Mouse (Mus musculus) mouse embryonic stem cell (cell line): ENCODE results near the gene Gcn1l1.

ENCODE experiments used
- in situ Hi-C, 2 experiments: fragments of 300-500 bp; cut with MboI; formaldehyde crosslinking; loops; 1 replicate in 1 of 2; 3 replicates in 1 of 2; pipeline ENCODE4 v1.14.3; 2019 to 2020; ENCODE audit warnings: low sequenced_read_pairs in 2 of 2, low pct_unique_long_range_greater_than_20kb in 1 of 2, mixed read lengths in 1 of 2; ENCODE audit not compliant: unreplicated experiment in 1 of 2

The Gcn1l1 gene

DNA sequence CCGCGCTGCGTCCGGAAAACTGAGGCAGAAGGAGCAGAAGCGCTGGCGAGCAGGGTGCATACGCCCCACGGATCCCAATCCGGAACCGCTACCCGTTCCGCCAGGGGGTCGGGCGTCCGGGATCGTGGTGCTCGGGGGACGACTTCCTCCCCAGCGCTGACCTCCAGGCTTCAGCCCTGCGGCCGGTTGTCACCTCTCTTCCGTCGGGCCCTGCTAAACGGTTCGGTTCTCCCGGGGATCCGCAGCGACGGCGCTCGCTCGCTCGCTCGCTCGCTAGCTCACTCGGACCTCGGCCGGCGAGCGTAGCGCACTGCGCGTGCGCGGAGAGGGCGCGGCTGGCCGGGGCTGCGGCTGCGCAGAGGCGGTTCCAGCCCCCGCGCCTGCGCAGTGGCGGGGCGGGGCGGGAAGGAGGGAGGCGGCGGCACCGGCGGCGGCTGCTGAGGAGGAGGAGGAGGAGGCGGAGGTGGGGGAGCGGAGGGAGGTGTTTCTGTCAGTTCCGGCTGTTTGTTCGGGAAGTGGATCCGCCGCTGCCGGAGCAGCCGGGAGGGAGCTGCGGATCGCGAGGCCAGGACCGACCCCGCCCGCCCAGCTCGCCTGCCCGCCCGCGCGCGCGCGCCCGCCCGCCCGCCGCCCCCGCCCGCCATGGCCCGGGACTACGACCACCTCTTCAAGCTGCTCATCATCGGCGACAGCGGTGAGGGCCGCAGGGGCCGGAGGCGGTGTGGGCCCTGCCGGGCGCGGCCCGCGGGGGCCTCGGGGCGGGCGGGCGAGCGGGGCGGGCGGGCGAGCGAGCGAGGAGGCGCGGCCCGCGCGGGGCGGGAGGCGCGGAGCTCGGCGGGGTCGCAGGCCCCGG, 66.7 kb downstream of the Gcn1l1 start, which contains the start of gene Rab35:
TSS of gene Rab35 (plus strand) at position 404 of the 853 bp plus-strand sequence.
- in situ Hi-C loops: loop anchor here in 1 of 2 experiments (10.0 kb wide), 1 partner anchor 127 kb away; the partner anchor contains the start of gene Pxn

DNA sequence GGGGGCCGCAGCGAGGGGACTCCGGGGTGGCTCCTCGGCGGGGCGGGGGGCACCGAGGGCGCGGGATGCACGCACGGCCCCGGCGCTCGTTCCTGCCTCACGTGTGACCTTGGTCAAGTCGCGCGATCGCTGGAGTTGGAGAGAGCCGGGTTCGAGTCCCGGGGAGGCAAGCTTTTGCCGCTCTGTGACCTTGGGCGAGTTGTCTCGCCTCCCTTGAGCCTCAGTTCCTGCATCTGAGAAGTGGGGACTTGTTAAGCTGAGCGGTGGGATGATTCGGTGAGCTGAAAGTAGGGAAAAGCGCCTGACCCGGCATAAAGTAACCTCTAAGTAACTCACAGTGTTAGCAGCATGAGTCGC, 67.3 kb downstream of the Gcn1l1 start:
- in situ Hi-C loops: loop anchor here in 1 of 2 experiments (10.0 kb wide), 1 partner anchor 128 kb away; the partner anchor contains the start of gene Pxn

DNA sequence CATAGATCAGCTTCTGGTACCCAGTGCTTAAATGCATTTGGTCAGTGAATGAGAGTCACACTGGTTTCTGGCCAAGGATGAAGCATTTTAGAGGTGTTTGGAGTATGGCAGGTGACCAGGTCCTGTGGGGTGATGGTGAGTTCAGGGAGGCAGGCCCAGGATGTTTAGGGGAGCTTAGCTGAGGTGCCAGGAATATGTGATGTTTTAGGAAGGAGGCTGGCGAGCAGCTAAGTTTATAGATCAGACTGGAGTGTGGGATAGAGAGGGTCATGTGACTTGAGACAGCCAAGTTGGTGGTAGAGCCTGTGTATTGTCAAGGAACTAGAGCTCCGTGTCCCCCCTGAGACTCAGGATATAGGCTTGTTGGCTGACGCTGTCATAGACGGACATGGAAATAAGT, 68.0 kb downstream of the Gcn1l1 start:
- in situ Hi-C loops: loop anchor here in 1 of 2 experiments (10.0 kb wide), 1 partner anchor 128 kb away; the partner anchor contains the start of gene Pxn

DNA sequence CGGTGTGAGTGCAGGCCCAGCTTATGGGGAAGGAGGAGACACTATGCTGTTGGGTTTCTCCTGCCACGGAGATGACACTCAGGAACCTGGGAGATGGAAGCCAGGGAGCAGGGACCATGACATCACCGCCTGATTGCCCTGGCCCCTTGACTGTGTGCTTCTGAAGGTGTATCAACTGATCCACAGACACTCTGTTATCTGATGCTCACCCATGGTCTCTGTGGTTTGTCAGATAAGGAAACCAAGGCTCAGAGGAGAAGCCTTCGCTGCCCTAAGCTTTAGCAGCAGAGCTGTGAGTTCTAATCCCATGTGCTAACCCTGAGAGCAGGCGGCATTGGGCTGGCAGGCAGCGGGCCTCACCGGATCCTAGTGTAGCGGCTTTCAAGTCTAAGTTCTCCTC, 69.0 kb downstream of the Gcn1l1 start:
- in situ Hi-C loops: loop anchor here in 1 of 2 experiments (10.0 kb wide), 1 partner anchor 129 kb away; the partner anchor contains the start of gene Pxn

DNA sequence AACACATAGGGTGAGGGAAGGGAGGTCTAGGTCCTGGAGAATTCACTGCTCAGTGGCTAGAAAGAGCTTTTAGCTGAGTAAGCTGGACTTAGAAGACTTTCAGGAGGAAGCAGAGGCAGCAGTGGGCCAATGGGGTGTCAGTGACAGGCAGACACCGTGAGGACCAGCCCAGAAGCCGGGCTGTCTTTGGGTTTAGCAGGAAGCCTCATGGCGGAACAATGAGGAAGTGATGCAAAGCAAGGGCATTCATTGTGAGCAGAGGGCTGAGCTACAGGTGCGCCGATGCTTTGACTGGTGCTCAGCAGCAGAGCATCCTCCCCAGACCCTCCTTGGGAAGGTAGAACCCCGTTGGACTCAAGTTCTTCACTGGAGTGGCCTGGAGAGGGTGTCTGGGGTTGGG, 70.5 kb downstream of the Gcn1l1 start:
- in situ Hi-C loops: loop anchor here in 1 of 2 experiments (10.0 kb wide), 1 partner anchor 131 kb away; the partner anchor contains the start of gene Pxn

DNA sequence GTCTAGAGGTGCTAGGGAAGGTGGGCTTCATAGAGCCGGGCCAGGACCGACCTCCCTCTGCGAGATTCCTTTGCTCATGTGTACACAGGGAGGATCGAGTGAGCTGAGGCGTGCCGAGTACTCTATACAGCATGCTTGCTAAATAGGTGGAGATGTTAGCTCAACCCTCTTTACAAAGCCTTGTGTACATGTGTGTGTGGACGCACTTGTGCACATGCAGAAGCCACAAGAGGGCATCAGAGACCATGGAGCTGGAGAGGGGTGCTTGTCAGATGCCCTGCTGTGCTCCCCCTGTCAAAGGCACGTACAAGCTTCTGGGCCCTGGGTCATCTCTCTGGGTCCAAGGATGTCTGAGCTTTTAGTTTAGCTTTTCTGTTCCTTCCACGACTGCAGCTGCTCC, 79.1 kb downstream of the Gcn1l1 start:
- in situ Hi-C loops: no loop called here

DNA sequence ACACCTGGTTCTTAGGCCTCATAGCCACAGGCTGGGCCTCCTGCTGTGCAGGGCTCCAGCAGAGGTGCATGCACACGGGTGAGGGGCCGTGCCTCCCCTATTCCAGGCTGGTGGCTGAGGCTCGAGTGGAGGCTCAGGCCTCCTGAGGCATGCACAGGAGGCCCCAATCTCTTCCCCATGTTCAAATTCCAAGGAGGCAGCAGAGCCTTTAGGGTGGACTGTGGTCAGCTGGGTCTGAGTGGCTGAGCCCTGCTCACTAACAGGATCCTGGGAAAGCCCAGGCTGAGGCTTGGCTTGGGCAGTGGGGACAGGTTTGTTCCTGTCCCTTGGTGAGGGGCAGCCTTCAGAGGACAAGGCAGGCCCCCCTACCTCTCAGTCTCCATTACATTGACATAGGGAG, 83.8 kb downstream of the Gcn1l1 start:
- in situ Hi-C loops: no loop called here

DNA sequence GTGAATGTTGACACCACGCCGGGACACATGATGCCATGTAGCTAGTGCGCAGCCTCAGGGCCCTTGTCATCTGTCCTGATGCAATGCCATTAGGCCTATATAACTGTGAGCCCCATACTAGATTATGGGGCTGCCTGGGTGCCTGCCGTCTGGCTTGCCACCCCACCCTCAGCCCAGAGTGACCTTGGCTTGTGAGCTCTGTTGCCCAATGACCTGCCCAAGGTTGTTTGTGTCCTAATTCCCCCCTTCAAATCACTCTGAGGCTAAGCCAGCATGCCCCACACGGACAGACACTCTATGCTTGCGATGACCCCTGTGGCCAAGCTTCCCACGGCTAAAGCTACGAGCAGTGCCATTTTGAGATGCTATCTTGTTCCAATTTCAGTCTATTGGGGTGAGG, 84.6 kb downstream of the Gcn1l1 start:
- in situ Hi-C loops: no loop called here

DNA sequence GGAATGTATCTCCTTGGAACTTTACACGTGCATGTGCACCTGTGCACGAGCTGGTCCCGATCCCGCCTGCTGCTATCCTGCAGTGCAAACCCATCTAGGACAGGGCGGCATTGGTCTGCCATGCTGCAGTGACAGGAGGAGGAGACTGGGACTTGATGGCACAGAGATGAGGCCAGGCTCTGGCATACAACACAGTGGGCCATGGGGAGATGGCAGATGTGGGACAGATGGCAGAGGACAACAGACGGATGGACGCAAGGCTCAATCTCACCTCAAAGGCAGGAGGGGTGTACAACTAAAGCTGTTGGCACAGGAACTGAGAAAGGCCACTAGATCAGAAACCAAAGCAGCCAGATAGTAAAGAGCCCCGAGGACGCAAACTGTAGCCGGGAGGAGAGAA, 85.8 kb downstream of the Gcn1l1 start:
- in situ Hi-C loops: no loop called here

DNA sequence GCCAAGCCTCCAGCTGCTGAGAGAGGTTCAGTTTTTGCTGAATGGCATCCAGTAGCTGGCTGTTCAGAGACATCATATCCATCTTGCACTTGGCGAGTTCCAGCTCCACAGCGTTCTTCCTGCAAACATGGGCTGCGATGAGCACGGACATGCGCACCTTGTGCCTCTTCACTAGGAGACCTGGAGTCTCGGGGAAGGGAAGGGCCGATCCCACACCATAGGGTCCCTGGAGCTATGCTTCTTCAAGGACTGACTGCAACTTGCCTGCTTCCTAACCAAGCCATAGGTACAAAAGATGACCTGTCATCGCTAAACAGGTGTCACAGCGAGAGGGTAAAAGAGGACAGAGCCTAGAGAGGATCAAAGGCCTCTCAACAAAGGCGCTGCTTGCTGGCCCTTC, 86.8 kb downstream of the Gcn1l1 start:
- in situ Hi-C loops: no loop called here

DNA sequence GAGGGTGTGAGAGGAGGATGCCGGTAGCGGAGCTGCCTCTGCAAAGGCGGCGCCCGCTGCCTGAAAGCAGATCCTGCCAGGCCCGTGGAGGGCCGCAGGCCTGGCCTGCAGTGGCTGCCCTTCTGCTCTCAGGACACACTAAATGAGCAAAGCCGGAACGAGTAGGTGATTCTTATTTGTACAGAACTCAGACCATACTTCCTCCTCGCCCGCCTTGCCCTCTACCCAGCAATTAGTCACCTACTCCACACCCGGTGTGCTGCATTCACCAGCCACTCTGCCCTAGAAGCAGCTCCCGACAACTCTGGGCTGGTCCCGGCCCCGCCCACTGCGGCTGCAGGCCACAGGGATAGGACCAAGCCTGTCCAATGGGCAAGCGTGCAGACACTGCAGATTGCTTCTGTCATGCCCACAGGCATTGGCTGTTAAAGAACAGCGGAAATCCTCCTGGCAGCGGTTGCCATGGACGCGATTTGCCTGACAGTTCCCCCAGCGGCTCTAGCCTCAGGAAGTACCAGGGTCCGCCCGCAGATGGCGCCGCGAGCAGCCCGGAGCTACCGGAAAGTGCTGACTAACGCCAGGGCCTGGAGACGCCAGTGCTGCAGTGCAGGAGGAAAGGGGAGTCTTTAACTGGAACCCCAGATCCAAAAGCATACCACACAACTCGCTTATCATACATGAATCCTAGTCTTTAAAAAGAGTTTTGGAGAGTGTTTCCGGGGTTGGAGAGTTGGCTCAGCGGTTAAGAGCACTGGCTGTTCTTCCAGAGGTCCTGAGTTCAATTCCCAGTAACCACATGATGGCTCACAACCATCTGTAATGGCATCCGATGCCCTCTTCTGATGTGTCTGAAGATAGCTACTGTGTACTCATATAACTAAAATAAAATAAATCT, 87.9 kb downstream of the Gcn1l1 start:
- in situ Hi-C loops: no loop called here

DNA sequence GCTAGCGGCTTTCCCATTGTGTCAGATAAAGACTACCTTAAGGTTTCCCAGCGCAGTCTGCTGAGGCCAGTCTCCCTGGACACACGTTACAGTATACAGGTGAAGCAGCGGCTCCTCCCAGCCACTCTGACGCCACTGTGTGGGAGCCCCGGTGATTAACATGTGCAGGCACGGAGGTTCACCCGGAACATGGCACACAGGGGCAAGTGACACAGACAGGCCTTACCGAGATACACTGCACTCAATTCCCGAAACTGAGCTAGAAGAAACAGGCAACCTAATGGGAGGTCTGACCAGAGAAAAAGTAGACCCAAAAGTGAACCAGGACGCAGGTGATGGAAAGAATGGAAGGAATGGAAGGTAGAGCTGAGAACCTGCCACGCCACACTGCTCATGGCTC, 88.7 kb downstream of the Gcn1l1 start:
- in situ Hi-C loops: no loop called here

DNA sequence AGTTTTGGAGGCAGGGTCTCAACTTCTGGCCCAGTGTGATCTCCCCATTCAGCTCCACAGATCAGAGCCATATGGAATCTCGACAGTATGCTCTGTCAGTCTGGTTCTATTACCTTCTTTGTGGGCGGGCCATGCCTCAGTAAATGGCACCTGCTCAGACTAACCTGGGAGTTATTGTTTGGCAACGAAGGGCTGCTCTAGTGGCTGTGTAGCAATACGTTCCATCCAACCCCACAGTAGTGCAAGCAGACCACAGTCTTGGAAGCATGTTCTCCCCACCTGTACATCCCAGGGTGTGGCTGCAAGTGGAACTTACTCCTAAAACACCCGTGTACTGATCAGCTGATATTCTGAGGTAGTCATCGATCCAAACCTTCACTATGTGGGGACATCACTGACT, 91.6 kb downstream of the Gcn1l1 start:
- in situ Hi-C loops: no loop called here

DNA sequence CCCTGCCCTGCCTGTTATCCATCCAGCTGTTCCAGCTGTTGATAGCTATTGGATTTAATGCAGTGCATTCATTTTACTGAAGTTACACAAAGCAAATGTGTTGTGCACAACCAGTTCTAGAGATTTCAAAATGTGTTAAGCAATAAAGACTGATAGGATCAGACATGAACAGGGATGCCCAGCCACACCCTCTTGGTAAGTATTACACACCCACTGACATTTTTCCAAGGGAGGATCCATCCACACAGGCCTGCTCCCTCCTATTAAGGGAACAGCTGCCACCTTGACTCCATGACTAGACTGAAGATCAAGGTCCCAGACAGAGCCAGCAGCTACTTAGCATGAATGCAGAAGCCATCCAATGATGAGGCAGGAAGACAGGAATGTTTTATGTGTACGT, 92.2 kb downstream of the Gcn1l1 start:
- in situ Hi-C loops: no loop called here

DNA sequence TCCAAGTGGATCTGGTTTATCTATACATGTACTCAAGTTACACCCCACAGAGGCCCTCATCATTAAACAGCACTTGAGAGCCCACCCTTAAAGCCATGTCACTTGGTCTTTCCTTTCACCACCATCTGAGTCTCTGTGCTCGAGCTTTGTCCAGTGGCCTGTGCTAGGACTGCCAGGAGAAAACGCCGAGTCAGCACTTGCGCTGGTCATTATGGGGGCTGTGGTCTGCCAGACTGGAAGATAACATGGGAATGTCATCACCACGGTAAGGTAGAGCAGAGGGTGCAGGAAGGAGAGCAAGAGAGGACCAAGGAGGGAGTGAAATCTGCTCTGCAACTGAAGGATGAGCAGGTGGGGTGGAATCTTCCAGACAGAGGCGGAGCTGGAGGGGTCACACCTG, 93.3 kb downstream of the Gcn1l1 start:
- in situ Hi-C loops: no loop called here

DNA sequence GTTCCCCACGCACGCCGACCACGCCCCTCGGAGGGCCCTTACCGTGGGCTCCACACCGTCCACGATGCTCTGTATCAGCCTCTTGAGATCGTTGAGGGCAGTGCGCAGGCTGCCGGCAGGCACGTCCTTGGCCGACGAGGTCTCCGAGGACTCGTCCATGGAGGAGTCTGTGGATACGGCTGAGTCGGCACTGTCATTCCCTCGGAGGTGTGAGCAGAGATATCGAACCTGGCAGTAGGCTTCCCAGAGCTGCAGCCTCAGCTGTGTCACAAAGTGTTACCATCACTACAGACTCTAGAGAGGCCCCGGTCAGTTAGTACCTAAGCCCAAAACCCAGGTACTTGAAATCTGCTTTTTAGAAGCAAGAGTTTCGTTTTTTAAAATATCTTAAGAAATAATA, 97.6 kb downstream of the Gcn1l1 start:
- in situ Hi-C loops: no loop called here

DNA sequence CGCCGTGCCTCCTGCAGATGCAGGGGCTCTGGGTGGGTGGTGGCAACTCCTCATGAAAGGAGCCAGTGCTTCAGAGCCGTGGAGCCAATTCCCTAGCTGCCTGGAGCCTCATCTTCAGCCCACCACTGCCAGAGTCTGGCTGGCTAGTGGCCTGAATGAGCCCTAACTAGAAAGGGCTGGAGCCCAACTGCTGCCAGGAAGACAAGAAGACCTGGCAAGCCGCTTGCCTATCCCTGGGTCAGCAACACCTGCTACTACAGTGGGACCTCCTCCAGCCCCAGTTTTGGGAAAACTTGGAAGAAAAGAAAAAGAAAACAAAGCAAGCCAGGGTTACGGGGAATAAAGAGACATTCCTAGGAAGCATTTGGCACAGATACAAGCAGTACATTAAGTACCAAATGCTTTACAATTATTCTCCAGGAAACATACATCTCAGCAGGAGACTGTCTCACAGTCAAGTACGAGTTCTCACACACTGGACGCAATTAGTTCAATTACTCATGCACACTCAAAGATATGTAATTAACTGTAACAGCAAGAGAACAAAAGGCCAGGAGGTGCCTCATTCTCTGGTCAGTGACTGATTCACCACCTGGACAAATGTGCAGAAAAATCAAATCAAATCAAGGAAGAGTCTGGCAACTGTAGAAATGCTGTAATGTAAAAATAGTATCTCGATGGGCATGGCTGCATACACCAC, 101.5 kb downstream of the Gcn1l1 start:
- in situ Hi-C loops: no loop called here

DNA sequence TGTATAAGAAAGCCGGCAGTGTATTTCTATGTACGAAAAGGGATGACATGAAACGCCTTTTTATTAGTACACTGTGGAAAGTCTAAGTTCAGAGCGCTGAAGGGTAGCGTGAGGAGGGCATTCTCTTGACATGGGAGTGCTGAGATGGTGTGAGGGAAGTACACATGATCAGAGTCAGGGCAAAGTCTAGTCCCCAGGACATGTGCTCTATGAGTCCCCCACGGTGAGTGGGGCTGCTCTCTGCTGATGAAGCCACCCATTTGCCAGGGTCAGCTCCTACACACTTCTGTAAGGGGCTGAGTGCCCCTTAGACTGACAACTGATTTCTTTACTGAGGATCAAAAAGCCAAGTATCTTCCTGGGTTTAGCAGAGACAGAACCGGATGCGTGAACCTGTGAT, 102.2 kb downstream of the Gcn1l1 start:
- in situ Hi-C loops: no loop called here

DNA sequence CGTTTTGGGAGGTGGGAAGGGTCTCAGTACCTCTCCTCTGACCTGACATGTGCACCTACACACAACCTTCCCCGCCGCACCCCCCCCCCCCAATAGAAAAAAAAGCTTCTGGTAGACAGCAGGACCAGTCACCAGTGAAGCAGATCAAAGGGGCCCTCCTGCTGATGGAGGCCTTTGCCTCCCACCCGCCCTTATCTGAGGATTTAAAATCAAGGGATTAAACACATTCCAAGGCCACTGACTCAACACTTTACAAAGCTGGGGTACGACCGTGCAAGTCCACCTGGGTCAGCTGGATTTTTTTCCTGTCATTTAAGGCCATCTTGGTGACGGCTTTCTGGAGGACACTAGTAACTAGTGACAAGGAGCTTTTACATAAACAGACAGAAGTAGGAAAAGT, 102.8 kb downstream of the Gcn1l1 start:
- in situ Hi-C loops: no loop called here
